In genomic region chr7:46400346-46400745, GRCm38 (mm10) we compare ENCODE assay signal across 15 mouse cellular contexts. TPM values are rescaled to one million over a fixed set of nuclear protein-coding genes. Genes with fewer than 3 reads are reported as not detected.
DNase-seq lines count a peak whose midpoint lies in the region; ATAC-seq and TF ChIP-seq lines count a peak whose summit lies in the region.
"Had no signal": no experiment of that assay in that cellular context is flagged by ENCODE, and none has a peak within 500 bp of the region (broad histone marks: within the 10 kb centered on the region; RNA-seq: fewer than 3 reads in every experiment).

No protein-coding gene starts in this region.

- peaks cover 39% of the 10 kb centered on the region for H3K27me3 ChIP-seq in forebrain, embryonic 13.5 days
- H3K27me3 ChIP-seq in forebrain, embryonic 11.5 days (ENCODE audit: control insufficient read depth, insufficient read depth, low read length), result peaks cover 45% of the 10 kb centered on the region
- peaks cover 4% of the 10 kb centered on the region; the same call in 1 of the 2 replicates for H3K27me3 ChIP-seq in midbrain, embryonic 15.5 days (replicated peaks)

- peak overlapping the region; percentile 14; the same call in 1 of the 2 replicates for H3K9ac ChIP-seq in forebrain, embryonic 13.5 days
- H3K9ac ChIP-seq in forebrain, embryonic 11.5 days (ENCODE audit: low read length), result no peak overlapping the region
- H3K9ac ChIP-seq in midbrain, embryonic 15.5 days, result peak overlapping the region; percentile 29; the same call in 1 of the 2 replicates
- H3K9ac ChIP-seq: embryonic facial prominence, embryonic 13.5 days had no signal

- no peaks in the 10 kb centered on the region for H3K36me3 ChIP-seq in forebrain, embryonic 13.5 days (ENCODE audit: poor library complexity, severe bottlenecking)
- H3K36me3 ChIP-seq in forebrain, embryonic 11.5 days (ENCODE audit: control insufficient read depth, insufficient read depth, low read length), result no peaks in the 10 kb centered on the region
- no peaks in the 10 kb centered on the region for H3K36me3 ChIP-seq in midbrain, embryonic 15.5 days (replicated peaks)
- H3K36me3 ChIP-seq: embryonic facial prominence, embryonic 13.5 days had no signal

- peak overlapping the region; percentile 22 for H3K4me3 ChIP-seq in forebrain, embryonic 13.5 days
- H3K4me3 ChIP-seq in forebrain, embryonic 11.5 days (ENCODE audit: low read depth, low read length), result no peak overlapping the region
- H3K4me3 ChIP-seq in midbrain, embryonic 15.5 days, result peak overlapping the region; percentile 93
- H3K4me3 ChIP-seq: embryonic facial prominence, embryonic 13.5 days had no signal

- H3K9me3 ChIP-seq in forebrain, embryonic 13.5 days (replicated peaks), result no peaks in the 10 kb centered on the region
- no peaks in the 10 kb centered on the region for H3K9me3 ChIP-seq in forebrain, embryonic 11.5 days (ENCODE audit: control insufficient read depth, low read length)
- H3K9me3 ChIP-seq in midbrain, embryonic 15.5 days, result no peaks in the 10 kb centered on the region
- H3K9me3 ChIP-seq: embryonic facial prominence, embryonic 13.5 days had no signal

- H3K4me2 ChIP-seq in forebrain, embryonic 13.5 days, result peak overlapping the region; percentile 83
- H3K4me2 ChIP-seq in forebrain, embryonic 11.5 days (ENCODE audit: low read depth, low read length, severe bottlenecking), result no peak overlapping the region
- H3K4me2 ChIP-seq in midbrain, embryonic 15.5 days, result peak overlapping the region; percentile 87
- H3K4me2 ChIP-seq: embryonic facial prominence, embryonic 13.5 days; liver, embryonic 11.5 days had no signal

- WGBS in forebrain, embryonic 13.5 days, result 37% methylated on average over 8 of the region's 8 CpGs
- 61% methylated on average over 8 of the region's 8 CpGs for WGBS in forebrain, embryonic 11.5 days
- 26% methylated on average over 8 of the region's 8 CpGs for WGBS in midbrain, embryonic 15.5 days

- 0 out of 2 replicates have a peak overlapping the region, but pooled peaks have one; percentile 10 for H3K27ac ChIP-seq in forebrain, embryonic 13.5 days
- no peak overlapping the region for H3K27ac ChIP-seq in forebrain, embryonic 11.5 days (ENCODE audit: low read depth, low read length)
- H3K27ac ChIP-seq in midbrain, embryonic 15.5 days, result peak overlapping the region; percentile 58; the same call in 1 of the 2 replicates
- H3K27ac ChIP-seq: embryonic facial prominence, embryonic 13.5 days had no signal

- no peak for DNase-seq in forebrain, embryonic 11.5 days (ENCODE audit: low spot score)
- peak; percentile 55 for DNase-seq in brain, embryonic 14.5 days (ENCODE audit: low read depth)
- peak; percentile 49 to 56 for DNase-seq in cerebellum, postnatal 36 days
- DNase-seq in ovary, postnatal 14 days (ENCODE audit: low spot score), result no peak
- DNase-seq in left cerebral cortex, adult 9 months (ENCODE audit: low spot score in 2 of 2), result no peak
- no peak for DNase-seq in urinary bladder, postnatal 25 days (ENCODE audit: low spot score)
- DNase-seq: adrenal gland, adult 8-10 months; kidney, adult 11 months; kidney, postnatal 36 days had no signal

- ATAC-seq in forebrain, embryonic 13.5 days, result no peak
- ATAC-seq in forebrain, embryonic 11.5 days (replicated peaks; ENCODE audit: low FRiP score), result no peak
- no peak for ATAC-seq in midbrain, embryonic 15.5 days (replicated peaks)
- ATAC-seq: lung, postnatal 0 days had no signal

- peaks cover 45% of the 10 kb centered on the region for H3K4me1 ChIP-seq in forebrain, embryonic 13.5 days
- H3K4me1 ChIP-seq in forebrain, embryonic 11.5 days (replicated peaks; ENCODE audit: control insufficient read depth, insufficient read depth, low read length), result peaks cover 10% of the 10 kb centered on the region
- peaks cover 56% of the 10 kb centered on the region for H3K4me1 ChIP-seq in midbrain, embryonic 15.5 days

- TF ChIP-seq CTCF in brain, embryonic 14.5 days (IDR thresholded peaks at IDR 0.05; ENCODE audit: borderline replicate concordance, extremely low read depth, insufficient read depth, insufficient read length), result no peak

- TF ChIP-seq POLR2A in brain, embryonic 14.5 days (IDR thresholded peaks at IDR 0.05; ENCODE audit: borderline replicate concordance, extremely low read depth, insufficient read depth, insufficient read length, poor library complexity, severe bottlenecking), result no peak

RNA-seq across cellular contexts. Expression of gene Kcnc1, which starts 4.0 kb away (rescaled TPM):
- 3.6 and 6.9 TPM in 2 replicates for polyA plus RNA-seq in forebrain, embryonic 13.5 days (2015; fragmentation: Nextera tagmentation; extraction: Ambion mirVana)
- polyA plus RNA-seq in forebrain, embryonic 11.5 days (2014; fragmentation: Nextera tagmentation; extraction: Ambion mirVana), result 0.92 and 1.0 TPM in 2 replicates
- polyA plus RNA-seq in brain, embryonic 14.5 days (2012; rRNA removed), result 14.9 and 28.9 TPM in 2 replicates
- polyA plus RNA-seq in midbrain, embryonic 15.5 days (2015; fragmentation: Nextera tagmentation; extraction: Ambion mirVana), result 15.2 and 17.0 TPM in 2 replicates
- polyA plus RNA-seq: heart, postnatal 0 days had no signal

RNA-seq across cellular contexts. Expression of gene Myod1, which starts 24.1 kb away (rescaled TPM):
- polyA plus RNA-seq in forebrain, embryonic 13.5 days (2015; fragmentation: Nextera tagmentation; extraction: Ambion mirVana), result not detected in 2 replicates
- polyA plus RNA-seq in forebrain, embryonic 11.5 days (2014; fragmentation: Nextera tagmentation; extraction: Ambion mirVana), result not detected in 2 replicates
- polyA plus RNA-seq in brain, embryonic 14.5 days (2012; rRNA removed), result 0.74 and 1.6 TPM in 2 replicates
- polyA plus RNA-seq in midbrain, embryonic 15.5 days (2015; fragmentation: Nextera tagmentation; extraction: Ambion mirVana), result 0.09 and 0.14 TPM in 2 replicates
- polyA plus RNA-seq: heart, postnatal 0 days; lung, postnatal 0 days had no signal

Comparison
In these comparisons a context has a peak if more than half of its experiments do, and no peak if none do; other contexts are left out.
1. DNase-seq: peak in brain, embryonic 14.5 days (single experiment) and cerebellum, postnatal 36 days (2 of 2); none in forebrain, embryonic 11.5 days (single experiment), ovary, postnatal 14 days (single experiment), left cerebral cortex, adult 9 months (0 of 2) and urinary bladder, postnatal 25 days (single experiment).